Mouse (Mus musculus): ENCODE measurements around the gene A830005F24Rik. TPM values are rescaled to one million over a fixed set of nuclear protein-coding genes. Genes with fewer than 3 reads are reported as not detected.

Gene A830005F24Rik
- polyA plus RNA-seq, 1 experiment = not detected

- peaks cover 5% of the 10 kb centered on the region for H3K4me1 ChIP-seq (replicated peaks; ENCODE audit: control insufficient read depth, insufficient read depth, low read length)
- TF ChIP-seq CTCF (IDR thresholded peaks at IDR 0.05; ENCODE audit: borderline replicate concordance, control insufficient read depth, extremely low read depth, insufficient read depth, low read length, poor library complexity) (no peak), POLR2A (IDR thresholded peaks at IDR 0.05; ENCODE audit: control insufficient read depth, extremely low read depth, insufficient read depth, low read length, poor library complexity) (no peak)
- 93% methylated on average over 5 of the region's 5 CpGs for WGBS
Measured at GRCm38 (mm10) chr13:48562336-48562735, 49.0 kb downstream of the A830005F24Rik start.

More at GRCm38 (mm10) chr13:48562336-48562735, 49.0 kb downstream of the A830005F24Rik start:
- H3K27me3 ChIP-seq (ENCODE audit: control insufficient read depth, insufficient read depth, low read length) = no peaks in the 10 kb centered on the region
- H3K36me3 ChIP-seq (ENCODE audit: control insufficient read depth, insufficient read depth, low read length) = no peaks in the 10 kb centered on the region
- DNase-seq = no peak
- H3K27ac ChIP-seq (ENCODE audit: control insufficient read depth, insufficient read depth, low read length) = no peak overlapping the region
- no peak overlapping the region for H3K4me3 ChIP-seq (ENCODE audit: control insufficient read depth, insufficient read depth, low read length)

Other genes starting within 250 kb of the A830005F24Rik start
- gene Zfp169, start 119 bp upstream of the A830005F24Rik start, polyA plus RNA-seq (2012; rRNA removed) = 37.2 and 42.5 TPM in 2 replicates
- gene Ptpdc1, start 112.1 kb downstream of the A830005F24Rik start, polyA plus RNA-seq (2012; rRNA removed) = 1.1 and 1.3 TPM in 2 replicates
- gene Barx1, start 149.4 kb downstream of the A830005F24Rik start, polyA plus RNA-seq (2012; rRNA removed) = 0.41 and 1.1 TPM in 2 replicates